Mouse (Mus musculus) intestine, embryonic 15.5 days (tissue): ENCODE data around the gene Adamts7. TPM values are rescaled to one million over a fixed set of nuclear protein-coding genes. Genes with fewer than 3 reads are reported as not detected.

ENCODE experiments used
- ATAC-seq: fragments of 200-750 bp; cut with Nextera tagmentation; 2 replicates; pipeline ENCODE4 v1.8.0; 2017; ENCODE audit warnings: moderate TSS enrichment, moderate library complexity
- H3K27ac ChIP-seq: fragments of 300-500 bp; sonication (generic); 2 replicates; pipeline ENCODE4 v1.5.1; 2015; ENCODE audit warnings: mild to moderate bottlenecking, inconsistent platforms
- H3K27me3 ChIP-seq: fragments of 300-500 bp; sonication (generic); replicated peaks from 2 replicates; pipeline ENCODE4 v1.6.1; 2015; ENCODE audit warnings: inconsistent platforms
- H3K36me3 ChIP-seq: fragments of 300-500 bp; sonication (generic); 2 replicates; pipeline ENCODE4 v1.6.1; 2015; ENCODE audit warnings: inconsistent platforms
- H3K4me1 ChIP-seq: fragments of 300-500 bp; sonication (generic); replicated peaks from 2 replicates; pipeline ENCODE4 v1.6.1; 2015; ENCODE audit warnings: inconsistent platforms
- H3K4me2 ChIP-seq: fragments of 300-500 bp; sonication (generic); replicated peaks from 2 replicates; pipeline ENCODE4 v1.6.1; 2015; ENCODE audit warnings: mild to moderate bottlenecking, inconsistent platforms
- H3K4me3 ChIP-seq: fragments of 300-500 bp; sonication (generic); replicated peaks from 2 replicates; pipeline ENCODE4 v1.5.1; 2015; ENCODE audit warnings: inconsistent platforms
- H3K9ac ChIP-seq: fragments of 300-500 bp; sonication (generic); 2 replicates; pipeline ENCODE4 v1.6.1; 2015; ENCODE audit warnings: inconsistent platforms
- H3K9me3 ChIP-seq: fragments of 300-500 bp; sonication (generic); 2 replicates; pipeline ENCODE4 v1.6.1; 2016; ENCODE audit warnings: inconsistent platforms
- WGBS: fragments of 180-500 bp; shearing (Covaris S2); methylation state at CpG from one replicate; pipeline ENCODE4 v1.1.7; 2015; 5-methylcytosine and 5-hydroxymethylcytosine counted together
- polyA plus RNA-seq: library from polyadenylated mRNA; unstranded; fragments of >200 nt; fragmentation: Nextera tagmentation; extraction: Ambion mirVana; gene quantifications from 2 replicates; pipeline ENCODE4 v1.2.1, GENCODE M21; 2015

Gene Adamts7
- polyA plus RNA-seq: 13.6 and 14.1 TPM in 2 replicates

DNA sequence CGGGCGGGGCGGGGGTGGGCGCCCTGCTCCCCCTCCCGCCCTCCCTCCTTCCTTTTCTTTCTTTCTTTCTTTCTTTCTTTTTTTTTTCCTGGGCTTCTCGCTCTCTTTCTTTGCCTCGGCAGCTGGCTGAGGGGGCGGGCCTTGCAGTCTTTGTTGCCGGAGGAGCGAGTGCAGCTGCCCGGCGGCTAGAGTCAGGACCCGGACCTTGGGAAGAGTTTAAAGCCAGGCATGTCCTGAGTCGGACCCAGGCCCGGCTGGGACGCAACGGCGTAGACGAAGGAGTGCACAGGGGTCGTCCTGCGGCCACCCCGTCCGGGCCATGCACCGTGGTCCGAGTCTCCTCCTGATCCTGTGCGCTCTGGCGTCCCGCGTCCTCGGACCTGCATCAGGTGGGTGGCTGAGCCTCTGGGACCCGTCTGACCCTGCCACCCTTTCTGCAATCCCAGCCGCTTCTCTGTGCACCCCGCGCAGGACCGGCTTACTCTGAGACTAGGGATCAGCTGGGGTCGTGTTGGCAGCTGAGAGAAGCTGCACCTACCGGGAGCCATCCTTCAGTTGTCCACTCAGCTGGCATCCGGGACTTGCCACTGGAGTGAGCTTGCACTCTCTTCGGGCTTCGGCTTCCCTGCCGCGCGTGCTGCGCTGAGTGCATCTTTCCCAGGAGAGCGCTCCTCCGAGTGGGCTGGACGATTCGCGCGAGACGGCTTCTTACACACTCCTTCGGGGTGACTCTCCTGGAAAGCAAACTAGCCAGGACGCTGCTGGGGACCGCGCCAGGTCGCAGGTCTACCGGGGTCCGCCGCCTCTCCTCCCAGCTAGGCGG is at the start of gene Adamts7:
Adamts7 (plus strand) TSS at position 144 of the 823 bp plus-strand sequence.
- Histone ChIP-seq H3K36me3 (no peaks in the 10 kb centered on the region), H3K9me3 (no peaks in the 10 kb centered on the region), H3K9ac (peak within 1 kb of the TSS; percentile 61), H3K4me2 (peak within 1 kb of the TSS; percentile 94), H3K4me3 (peak within 1 kb of the TSS; percentile 61), H3K4me1 (peaks cover 4% of the 10 kb centered on the region; the same call in 1 of the 2 replicates), H3K27ac (peak within 1 kb of the TSS; percentile 72), H3K27me3 (no peaks in the 10 kb centered on the region)
- ATAC-seq: peak; percentile 74
- WGBS: under 1% methylated on average over 53 of the region's 60 CpGs

DNA sequence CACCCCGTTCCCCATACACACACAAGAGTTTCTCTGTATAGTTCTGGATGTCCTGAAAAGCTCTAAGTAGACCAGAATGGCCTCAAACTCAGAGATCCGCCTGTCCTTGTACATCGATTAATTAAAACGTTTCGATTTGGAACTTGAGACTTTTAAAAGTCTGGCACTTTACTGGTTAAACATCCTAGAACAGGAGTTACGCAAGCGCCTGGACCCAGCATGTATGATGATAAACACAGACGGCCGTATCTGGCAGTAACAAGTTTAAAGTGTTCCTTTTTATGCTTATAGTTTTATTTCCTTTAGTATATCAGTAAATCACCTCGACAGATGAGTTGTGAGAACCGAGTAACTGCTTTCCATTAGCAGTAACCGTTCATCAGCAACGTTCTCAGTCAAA is 49.7 kb upstream of the Adamts7 start:
- H3K36me3 ChIP-seq: no peaks in the 10 kb centered on the region
- peak overlapping the region; percentile 92 for H3K9ac ChIP-seq
- ATAC-seq: no peak
- H3K4me2 ChIP-seq: peak overlapping the region; percentile 78
- 1% methylated on average over 13 of the region's 13 CpGs for WGBS
- no peaks in the 10 kb centered on the region for H3K27me3 ChIP-seq
- no peaks in the 10 kb centered on the region; the same call in none of the 2 replicates for H3K4me1 ChIP-seq
- peak overlapping the region; percentile 93 for H3K4me3 ChIP-seq
- peak overlapping the region; percentile 99 for H3K27ac ChIP-seq
- no peaks in the 10 kb centered on the region for H3K9me3 ChIP-seq

- WGBS: under 1% methylated on average over 80 of the region's 82 CpGs
- no peaks in the 10 kb centered on the region for H3K27me3 ChIP-seq
- H3K27ac ChIP-seq: peak overlapping the region; percentile 99
- peak; percentile 79 for ATAC-seq
- no peaks in the 10 kb centered on the region for H3K36me3 ChIP-seq
- peak overlapping the region; percentile 92 for H3K9ac ChIP-seq
- H3K4me2 ChIP-seq: peak overlapping the region; percentile 78
- H3K4me3 ChIP-seq: peak overlapping the region; percentile 93
- no peaks in the 10 kb centered on the region; the same call in none of the 2 replicates for H3K4me1 ChIP-seq
- no peaks in the 10 kb centered on the region for H3K9me3 ChIP-seq
These were observed 49.0 kb upstream of the Adamts7 start for GRCm38 (mm10) chr9:90113651-90114566.

DNA sequence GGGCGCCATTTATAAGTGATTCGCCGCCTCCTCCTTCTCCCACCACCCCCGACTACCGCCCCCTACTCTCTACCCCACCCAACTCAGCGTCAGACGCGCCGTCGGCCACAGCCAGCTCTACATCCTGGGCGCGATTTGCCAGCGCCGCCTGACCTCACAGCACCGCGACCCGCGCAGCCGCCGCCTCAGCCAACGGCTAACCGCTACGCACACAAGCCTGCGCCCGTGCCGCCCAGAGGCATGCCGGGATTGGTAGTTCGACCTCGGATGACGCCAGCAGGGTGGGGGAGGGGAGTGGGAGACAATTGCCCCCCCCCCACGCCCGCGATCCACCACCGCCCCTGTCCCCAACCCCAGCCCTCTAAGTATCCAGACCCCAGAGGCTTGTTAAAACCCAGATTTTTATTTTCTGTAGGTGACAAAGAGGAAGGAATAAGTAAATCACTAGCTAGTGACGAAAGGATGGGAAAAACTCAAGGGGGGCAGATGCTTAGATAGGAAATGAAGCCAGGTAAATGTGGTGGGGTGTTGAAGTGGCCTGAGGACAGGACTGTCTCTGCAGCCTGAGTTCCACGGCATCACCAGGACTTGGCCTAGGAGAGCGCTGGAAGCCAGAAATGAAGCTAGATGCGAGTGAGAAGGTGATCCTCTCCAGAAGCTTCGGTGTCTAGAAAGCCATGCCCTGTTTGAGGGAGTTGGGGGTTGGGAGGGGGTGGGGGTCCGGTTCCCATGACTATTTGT is 48.1 kb upstream of the Adamts7 start, which contains the start of gene Morf4l1:
Morf4l1 (minus strand) TSS at position 208 of the 741 bp plus-strand sequence.
- ATAC-seq: peak; percentile 98
- Histone ChIP-seq H3K36me3 (no peaks in the 10 kb centered on the region), H3K9ac (peak within 1 kb of the TSS; percentile 92), H3K4me3 (peak within 1 kb of the TSS; percentile 93), H3K9me3 (no peaks in the 10 kb centered on the region), H3K4me1 (no peaks in the 10 kb centered on the region; the same call in none of the 2 replicates), H3K27me3 (no peaks in the 10 kb centered on the region), H3K4me2 (peak within 1 kb of the TSS; percentile 84), H3K27ac (peak within 1 kb of the TSS; percentile 99)
- under 1% methylated on average over 40 of the region's 40 CpGs for WGBS

- ATAC-seq: no peak
- no peaks in the 10 kb centered on the region; the same call in 1 of the 2 replicates for H3K4me1 ChIP-seq
- peak overlapping the region; percentile 44; the same call in 1 of the 2 replicates for H3K9ac ChIP-seq
- no peaks in the 10 kb centered on the region for H3K27me3 ChIP-seq
- no peaks in the 10 kb centered on the region for H3K36me3 ChIP-seq
- peak overlapping the region; percentile 93 for H3K4me3 ChIP-seq
- H3K4me2 ChIP-seq: peak overlapping the region; percentile 84
- H3K9me3 ChIP-seq: no peaks in the 10 kb centered on the region
- H3K27ac ChIP-seq: no peak overlapping the region
These were observed 47.6 kb upstream of the Adamts7 start for GRCm38 (mm10) chr9:90115308-90115700.

DNA sequence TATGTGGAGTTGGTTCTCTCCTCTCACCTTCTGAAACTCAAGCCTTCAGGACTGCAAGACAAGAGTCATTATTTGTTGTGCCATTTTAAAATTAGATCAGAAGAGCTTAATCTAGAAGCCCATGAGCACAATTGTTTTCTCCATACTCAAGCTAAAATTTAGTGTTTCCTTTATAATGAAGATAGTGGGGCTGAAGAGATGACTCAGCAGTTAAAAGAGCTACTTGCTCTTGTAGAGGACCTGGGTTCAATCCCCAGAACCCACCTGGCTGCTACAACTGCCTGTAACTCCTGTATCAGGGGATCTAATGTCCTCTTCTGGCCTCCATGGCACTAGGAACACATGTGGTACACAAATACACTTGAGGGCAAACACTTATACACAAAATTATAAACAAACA is 45.6 kb upstream of the Adamts7 start:
- ATAC-seq: no peak
- no peaks in the 10 kb centered on the region for H3K9me3 ChIP-seq
- no peak overlapping the region for H3K4me2 ChIP-seq
- H3K27ac ChIP-seq: no peak overlapping the region
- H3K9ac ChIP-seq: no peak overlapping the region
- no peak overlapping the region for H3K4me3 ChIP-seq
- H3K36me3 ChIP-seq: no peaks in the 10 kb centered on the region
- no peaks in the 10 kb centered on the region for H3K27me3 ChIP-seq
- no peaks in the 10 kb centered on the region; the same call in 1 of the 2 replicates for H3K4me1 ChIP-seq

GRCm38 (mm10) chr9:90122246-90122740 is 40.6 kb upstream of the Adamts7 start:
- no peak overlapping the region for H3K27ac ChIP-seq
- H3K9ac ChIP-seq: no peak overlapping the region
- no peak for ATAC-seq
- H3K4me3 ChIP-seq: no peak overlapping the region
- H3K27me3 ChIP-seq: no peaks in the 10 kb centered on the region
- no peaks in the 10 kb centered on the region for H3K36me3 ChIP-seq
- H3K4me1 ChIP-seq: peaks cover 8% of the 10 kb centered on the region; the same call in 1 of the 2 replicates
- no peaks in the 10 kb centered on the region for H3K9me3 ChIP-seq
- 84% methylated on average over 4 of the region's 4 CpGs for WGBS
- H3K4me2 ChIP-seq: no peak overlapping the region

- Histone ChIP-seq H3K36me3 (no peaks in the 10 kb centered on the region), H3K9me3 (no peaks in the 10 kb centered on the region), H3K4me1 (peaks cover 8% of the 10 kb centered on the region; the same call in 1 of the 2 replicates), H3K27me3 (no peaks in the 10 kb centered on the region), H3K4me2 (no peak overlapping the region), H3K27ac (no peak overlapping the region), H3K4me3 (no peak overlapping the region), H3K9ac (no peak overlapping the region)
- peak; percentile 48; the same call in 1 of the 2 replicates for ATAC-seq
- 34% methylated on average over 11 of the region's 11 CpGs for WGBS
These were observed 38.6 kb upstream of the Adamts7 start for GRCm38 (mm10) chr9:90124156-90124872.

DNA sequence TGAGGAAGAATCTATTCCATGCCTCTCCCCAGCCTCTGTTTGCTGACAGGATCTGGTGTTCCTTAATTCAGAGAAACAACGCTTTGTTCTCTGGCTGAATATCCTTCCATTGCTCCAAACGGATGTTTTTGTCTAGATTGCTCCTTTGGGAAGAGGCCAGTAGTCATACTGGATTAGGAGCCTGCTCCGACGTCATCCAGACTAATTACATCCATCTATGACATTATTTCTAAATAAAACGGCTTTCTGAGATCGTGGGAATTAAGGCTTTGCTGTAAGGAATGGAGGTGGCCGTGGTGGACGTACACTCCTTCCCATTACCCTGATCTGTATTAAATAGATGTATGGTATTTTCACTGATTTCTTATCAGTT is 38.0 kb upstream of the Adamts7 start:
- Histone ChIP-seq H3K27ac (no peak overlapping the region), H3K4me3 (no peak overlapping the region), H3K36me3 (no peaks in the 10 kb centered on the region), H3K27me3 (no peaks in the 10 kb centered on the region), H3K9me3 (no peaks in the 10 kb centered on the region), H3K9ac (no peak overlapping the region), H3K4me2 (no peak overlapping the region), H3K4me1 (peaks cover 8% of the 10 kb centered on the region; the same call in 1 of the 2 replicates)
- no peak for ATAC-seq
- 33% methylated on average over 8 of the region's 8 CpGs for WGBS

GRCm38 (mm10) chr9:90125416-90126099 is 37.3 kb upstream of the Adamts7 start:
- no peaks in the 10 kb centered on the region for H3K27me3 ChIP-seq
- no peaks in the 10 kb centered on the region for H3K9me3 ChIP-seq
- peak overlapping the region; percentile 46 for H3K4me2 ChIP-seq
- H3K4me1 ChIP-seq: peaks cover 8% of the 10 kb centered on the region; the same call in 1 of the 2 replicates
- ATAC-seq: no peak
- WGBS: 28% methylated on average over 7 of the region's 7 CpGs
- peak overlapping the region; percentile 23; the same call in 1 of the 2 replicates for H3K4me3 ChIP-seq
- no peak overlapping the region for H3K27ac ChIP-seq
- no peak overlapping the region for H3K9ac ChIP-seq
- no peaks in the 10 kb centered on the region for H3K36me3 ChIP-seq
